Mouse (Mus musculus) megakaryocyte, embryonic 14.5 days (primary cell): Measurements from ENCODE around the gene Eno3.

Experiments used
- FLI1 ChIP-seq: IDR thresholded peaks from 2 replicates; pipeline ENCODE4 v1.6.1; 2012; ENCODE audit warnings: low read length, inconsistent platforms, mixed read lengths
- GATA1 ChIP-seq: IDR thresholded peaks from 3 replicates; pipeline ENCODE4 v1.6.1; 2012; ENCODE audit warnings: mixed read lengths, low read length, inconsistent platforms, borderline replicate concordance

GRCm38 (mm10) chr11:70706127-70706526 is 49.1 kb downstream of the Eno3 start:
- TF ChIP-seq GATA1 (no peak), FLI1 (no peak)
